Mouse (Mus musculus): ENCODE data around the gene Gm6890. TPM values are rescaled to one million over a fixed set of nuclear protein-coding genes. Genes with fewer than 3 reads are reported as not detected.
"Not testable (repeated sequence)": the region's sequence is repeated elsewhere in the genome, so short reads cannot be mapped to it uniquely, and the experiment has no call there.

Gm6890 gene
- polyA plus RNA-seq (2012; fragmentation: generic; extraction: Trizol) = not detected
- long read RNA-seq, experiment 1 = 0 reads
- long read RNA-seq, experiment 2 = 0 reads

DNA sequence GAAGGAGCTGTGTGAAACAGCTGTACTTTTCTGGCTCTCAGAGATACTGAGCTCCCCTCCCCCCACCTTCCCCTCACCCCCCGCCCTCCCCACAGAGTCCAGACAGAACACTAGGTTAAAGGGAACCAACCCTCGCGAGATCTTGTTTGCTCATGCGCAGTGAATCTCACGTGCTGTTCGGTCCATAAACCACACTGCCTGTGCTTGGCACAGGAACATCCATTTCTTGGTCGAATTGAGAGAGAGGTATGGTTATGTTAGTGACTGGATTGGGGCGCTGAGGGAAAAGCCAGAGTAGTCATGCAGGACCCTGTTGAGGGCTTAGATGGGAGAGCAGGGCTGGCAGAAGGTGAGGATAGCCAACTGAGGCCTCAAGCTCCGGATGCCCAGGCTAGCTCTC, at the start of gene Gm6890:
Gene Gm6890, plus strand, starts transcription at position 301 of the 400 bp plus-strand sequence.
- H3K36me3 ChIP-seq (ENCODE audit: control insufficient read depth, insufficient read depth); H3K79me2 ChIP-seq (ENCODE audit: control insufficient read depth, insufficient read depth); H3K79me3 ChIP-seq (ENCODE audit: low read depth); H3ac ChIP-seq (ENCODE audit: control insufficient read depth, insufficient read length, low read depth); H3K27me3 ChIP-seq (ENCODE audit: control insufficient read depth, insufficient read depth, insufficient read length); H3K4me3 ChIP-seq (ENCODE audit: insufficient read depth, poor library complexity, severe bottlenecking): not testable (repeated sequence)

DNA sequence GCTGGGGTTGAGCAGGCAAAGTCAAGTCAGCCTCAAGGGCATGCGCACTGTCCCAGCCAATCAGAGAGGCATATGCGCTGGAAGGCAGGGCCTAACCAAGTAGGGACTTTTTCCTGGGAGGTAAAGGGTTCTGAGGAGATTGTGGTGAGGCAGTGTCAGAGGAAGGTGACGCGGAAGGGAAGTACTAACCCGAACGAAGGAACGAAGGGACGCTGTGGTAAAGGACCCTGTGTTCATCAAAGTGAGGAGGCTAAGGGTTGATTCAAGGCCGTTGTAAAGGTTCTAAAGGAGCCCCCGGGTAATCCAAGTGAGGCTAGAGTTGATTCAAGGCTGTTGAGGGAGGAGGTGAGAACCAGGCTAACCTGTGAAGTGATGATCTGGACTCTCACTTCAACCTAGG, 14.5 kb upstream of the Gm6890 start:
- not testable (repeated sequence) for H3K4me3 ChIP-seq (ENCODE audit: insufficient read depth, poor library complexity, severe bottlenecking); H3K36me3 ChIP-seq (ENCODE audit: control insufficient read depth, insufficient read depth); H3ac ChIP-seq (ENCODE audit: control insufficient read depth, insufficient read length, low read depth); H3K79me2 ChIP-seq (ENCODE audit: control insufficient read depth, insufficient read depth); H3K27me3 ChIP-seq (ENCODE audit: control insufficient read depth, insufficient read depth, insufficient read length); H3K79me3 ChIP-seq (ENCODE audit: low read depth)

DNA sequence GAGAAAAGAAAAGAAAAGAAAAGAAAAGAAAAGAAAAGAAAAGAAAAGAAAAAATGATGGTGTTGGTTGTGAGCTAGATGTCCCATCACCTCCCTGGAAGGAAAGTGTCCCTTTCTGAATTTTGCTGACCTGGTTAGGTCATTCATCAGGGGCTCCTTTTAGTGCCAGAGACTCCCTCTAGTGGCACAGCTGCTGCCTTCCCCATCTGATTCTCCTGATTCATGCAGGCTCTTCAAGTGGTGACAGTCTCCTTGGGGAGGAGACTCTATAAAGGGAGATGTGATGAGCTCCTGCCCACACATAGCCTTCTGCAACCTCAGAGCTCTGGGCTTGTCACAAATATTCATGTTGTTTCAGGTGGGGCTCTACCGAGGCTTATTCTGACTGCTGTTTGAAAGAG, 30.0 kb downstream of the Gm6890 start:
- H3ac ChIP-seq (ENCODE audit: control insufficient read depth, insufficient read length, low read depth); H3K36me3 ChIP-seq (ENCODE audit: control insufficient read depth, insufficient read depth); H3K79me2 ChIP-seq (ENCODE audit: control insufficient read depth, insufficient read depth); H3K79me3 ChIP-seq (ENCODE audit: low read depth); H3K27me3 ChIP-seq (ENCODE audit: control insufficient read depth, insufficient read depth, insufficient read length); H3K4me3 ChIP-seq (ENCODE audit: insufficient read depth, poor library complexity, severe bottlenecking): not testable (repeated sequence)

Other genes with a start within 250 kb of the Gm6890 start
- not detected for gene Olfr1326-ps1, start 166.0 kb upstream of the Gm6890 start, polyA plus RNA-seq (2012; fragmentation: generic; extraction: Trizol)
- gene Olfr1325, start 148.2 kb upstream of the Gm6890 start, polyA plus RNA-seq (2012; fragmentation: generic; extraction: Trizol) = not detected
- gene Gm5640, start 95.3 kb upstream of the Gm6890 start, polyA plus RNA-seq (2012; fragmentation: generic; extraction: Trizol) = not detected
- gene Gm5936, start 96.3 kb downstream of the Gm6890 start, polyA plus RNA-seq (2012; fragmentation: generic; extraction: Trizol) = not detected